Mouse (Mus musculus): Measurements from ENCODE around the gene Axin2. TPM values are rescaled to one million over a fixed set of nuclear protein-coding genes. Genes with fewer than 3 reads are reported as not detected.

The Axin2 gene
- polyA plus RNA-seq, 1 experiment, result 0.04 TPM

DNA sequence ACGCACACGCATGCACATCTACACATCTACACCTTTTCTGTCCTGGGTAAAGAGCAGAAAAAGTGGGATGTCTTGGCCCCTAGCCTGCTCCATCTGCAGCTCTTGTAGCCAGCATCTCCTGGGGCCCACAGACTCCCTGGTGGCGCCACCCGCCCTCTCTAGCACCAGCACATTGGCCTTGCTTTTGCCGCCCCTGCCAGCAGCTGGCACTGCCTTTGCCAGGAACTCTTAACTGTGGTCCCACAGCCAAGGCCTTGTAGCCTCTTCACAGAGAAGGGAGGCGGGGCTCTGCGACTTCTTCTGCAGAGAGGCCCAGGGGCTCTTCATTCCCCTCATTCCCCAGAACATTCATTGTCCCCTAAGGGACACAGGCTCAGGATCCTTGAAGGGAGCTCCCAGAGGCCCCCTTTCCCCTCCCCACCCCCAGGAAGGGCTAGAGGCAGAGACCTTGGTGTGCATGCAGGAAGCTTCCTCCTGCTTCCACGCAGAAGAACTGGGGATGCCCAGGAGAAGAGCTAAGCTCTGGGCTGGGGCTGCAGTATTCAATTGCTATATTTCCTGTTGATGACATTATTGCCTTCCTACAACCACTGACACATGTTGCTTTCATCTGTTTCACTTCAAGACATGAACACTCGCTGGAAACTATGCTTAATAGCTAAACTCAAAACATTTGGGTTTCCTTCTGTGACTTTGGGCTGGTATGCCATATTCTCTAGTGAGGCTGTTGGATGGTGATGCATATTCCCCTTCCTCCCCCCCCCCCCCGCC lies 19.2 kb upstream of the Axin2 start:
- Histone ChIP-seq H3K4me1 (no peaks in the 10 kb centered on the region), H3K36me3 (replicated peaks; ENCODE audit: low read length) (no peaks in the 10 kb centered on the region), H3K27me3 (replicated peaks) (peaks cover 10% of the 10 kb centered on the region), H3K4me3 (replicated peaks) (no peak overlapping the region), H3K9me3 (no peaks in the 10 kb centered on the region)
- TF ChIP-seq GATA1 (IDR thresholded peaks at IDR 0.05; ENCODE audit: borderline replicate concordance, low read length), result no peak
- no peak for TF ChIP-seq FLI1 (IDR thresholded peaks at IDR 0.05; ENCODE audit: low read length)

DNA sequence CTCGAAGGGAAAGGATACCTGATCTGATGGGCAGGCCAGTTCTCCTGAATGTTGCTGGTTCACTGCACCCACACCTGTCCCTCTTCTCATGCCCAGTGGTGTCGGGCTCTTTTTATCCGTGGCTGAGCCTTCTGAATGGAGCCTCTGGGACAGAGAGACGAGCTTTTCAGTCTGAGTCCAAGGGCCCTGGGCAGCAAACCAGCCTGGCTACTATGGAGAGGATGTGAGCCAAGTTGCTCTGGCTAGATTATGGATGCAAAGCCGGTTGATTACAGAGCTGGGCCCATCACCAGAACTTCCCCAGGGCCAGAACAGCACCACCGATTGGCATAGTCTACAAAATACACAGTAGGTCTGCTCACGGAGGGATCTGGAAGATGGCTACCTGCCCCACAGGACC lies 18.5 kb upstream of the Axin2 start:
- no peaks in the 10 kb centered on the region for H3K36me3 ChIP-seq (replicated peaks; ENCODE audit: low read length)
- no peaks in the 10 kb centered on the region for H3K4me1 ChIP-seq

GRCm38 (mm10) chr11:108902303-108902702 lies 17.8 kb upstream of the Axin2 start:
- Histone ChIP-seq H3K27me3 (replicated peaks) (peaks cover 18% of the 10 kb centered on the region), H3K4me3 (replicated peaks) (no peak overlapping the region), H3K4me1 (no peaks in the 10 kb centered on the region), H3K36me3 (replicated peaks; ENCODE audit: low read length) (no peaks in the 10 kb centered on the region), H3K9me3 (no peaks in the 10 kb centered on the region)
- no peak for TF ChIP-seq FLI1 (IDR thresholded peaks at IDR 0.05; ENCODE audit: low read length)
- no peak for TF ChIP-seq GATA1 (IDR thresholded peaks at IDR 0.05; ENCODE audit: borderline replicate concordance, low read length)

More for the DNA sequence above, 18.5 kb upstream of the Axin2 start:
- TF ChIP-seq GATA1 (IDR thresholded peaks at IDR 0.05; ENCODE audit: borderline replicate concordance, low read length) (no peak), FLI1 (IDR thresholded peaks at IDR 0.05; ENCODE audit: low read length) (no peak)
- H3K4me3 ChIP-seq (replicated peaks), result no peak overlapping the region
- no peaks in the 10 kb centered on the region for H3K9me3 ChIP-seq
- peaks cover 15% of the 10 kb centered on the region for H3K27me3 ChIP-seq (replicated peaks)

GRCm38 (mm10) chr11:108906590-108907254 lies 13.4 kb upstream of the Axin2 start:
- H3K4me3 ChIP-seq (replicated peaks), result no peak overlapping the region
- H3K27me3 ChIP-seq (replicated peaks), result peaks cover 39% of the 10 kb centered on the region
- H3K4me1 ChIP-seq, result peaks cover 6% of the 10 kb centered on the region; the same call in 1 of the 2 replicates
- peaks cover 14% of the 10 kb centered on the region for H3K9me3 ChIP-seq
- no peak for TF ChIP-seq FLI1 (IDR thresholded peaks at IDR 0.05; ENCODE audit: low read length)
- TF ChIP-seq GATA1 (IDR thresholded peaks at IDR 0.05; ENCODE audit: borderline replicate concordance, low read length), result no peak
- H3K36me3 ChIP-seq (replicated peaks; ENCODE audit: low read length), result no peaks in the 10 kb centered on the region

- Histone ChIP-seq H3K4me1 (peaks cover 6% of the 10 kb centered on the region; the same call in 1 of the 2 replicates), H3K27me3 (replicated peaks) (peaks cover 45% of the 10 kb centered on the region), H3K4me3 (replicated peaks) (peak overlapping the region; percentile 28), H3K9me3 (peaks cover 40% of the 10 kb centered on the region), H3K36me3 (replicated peaks; ENCODE audit: low read length) (no peaks in the 10 kb centered on the region)
- TF ChIP-seq FLI1 (IDR thresholded peaks at IDR 0.05; ENCODE audit: low read length) (no peak), GATA1 (IDR thresholded peaks at IDR 0.05; ENCODE audit: borderline replicate concordance, low read length) (no peak)
Observed at GRCm38 (mm10) chr11:108909396-108910195, 10.6 kb upstream of the Axin2 start.

- Histone ChIP-seq H3K4me1 (peaks cover 6% of the 10 kb centered on the region; the same call in 1 of the 2 replicates), H3K27me3 (replicated peaks) (peaks cover 45% of the 10 kb centered on the region), H3K4me3 (replicated peaks) (peak overlapping the region; percentile 33), H3K9me3 (peaks cover 47% of the 10 kb centered on the region), H3K36me3 (replicated peaks; ENCODE audit: low read length) (no peaks in the 10 kb centered on the region)
- TF ChIP-seq FLI1 (IDR thresholded peaks at IDR 0.05; ENCODE audit: low read length) (no peak), GATA1 (IDR thresholded peaks at IDR 0.05; ENCODE audit: borderline replicate concordance, low read length) (no peak)
Observed at GRCm38 (mm10) chr11:108910328-108910886, 9.7 kb upstream of the Axin2 start.

DNA sequence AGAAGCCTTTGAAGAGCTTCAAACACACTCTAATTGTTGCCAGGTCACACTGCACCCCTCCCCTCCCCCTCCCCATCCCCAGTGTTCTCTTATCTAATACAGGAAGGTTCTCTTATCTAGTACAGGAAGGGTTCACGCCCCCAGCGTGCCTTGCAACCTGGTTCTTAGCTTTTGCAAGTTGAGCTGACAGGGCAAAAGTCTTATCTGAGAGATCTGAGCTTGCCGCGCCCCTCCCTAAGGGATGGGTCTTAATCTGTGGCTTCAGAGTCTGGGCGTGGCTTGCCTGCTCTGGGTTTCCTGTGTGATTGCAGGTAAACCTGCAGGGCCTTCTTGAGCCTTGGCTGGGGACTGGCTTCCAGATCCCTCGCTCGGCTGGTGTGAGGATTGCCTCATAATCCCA lies 9.2 kb upstream of the Axin2 start:
- Histone ChIP-seq H3K27me3 (replicated peaks) (peaks cover 45% of the 10 kb centered on the region), H3K4me1 (peaks cover 6% of the 10 kb centered on the region; the same call in 1 of the 2 replicates), H3K4me3 (replicated peaks) (no peak overlapping the region), H3K36me3 (replicated peaks; ENCODE audit: low read length) (no peaks in the 10 kb centered on the region), H3K9me3 (peaks cover 49% of the 10 kb centered on the region)
- no peak for TF ChIP-seq FLI1 (IDR thresholded peaks at IDR 0.05; ENCODE audit: low read length)
- no peak for TF ChIP-seq GATA1 (IDR thresholded peaks at IDR 0.05; ENCODE audit: borderline replicate concordance, low read length)

GRCm38 (mm10) chr11:108912174-108912573 lies 8.0 kb upstream of the Axin2 start:
- Histone ChIP-seq H3K27me3 (replicated peaks) (peaks cover 39% of the 10 kb centered on the region), H3K36me3 (replicated peaks; ENCODE audit: low read length) (no peaks in the 10 kb centered on the region), H3K9me3 (peaks cover 62% of the 10 kb centered on the region), H3K4me1 (peaks cover 6% of the 10 kb centered on the region; the same call in 1 of the 2 replicates), H3K4me3 (replicated peaks) (no peak overlapping the region)
- no peak for TF ChIP-seq FLI1 (IDR thresholded peaks at IDR 0.05; ENCODE audit: low read length)

Measured in megakaryocyte, embryonic 14.5 days (primary cell).